Mouse (Mus musculus) liver, embryonic 13.5 days (tissue): ENCODE data around the gene BC037034. TPM values are rescaled to one million over a fixed set of nuclear protein-coding genes. Genes with fewer than 3 reads are reported as not detected.
A peak's percentile ranks its signal among the peaks of the same experiment; 100 is the strongest.

ENCODE experiments used
- ATAC-seq: fragments of 200-750 bp; cut with Nextera tagmentation; 2 replicates; pipeline ENCODE4 v1.8.0; 2017; ENCODE audit warnings: low read depth, mild to moderate bottlenecking, moderate number of reproducible peaks, moderate library complexity
- DNase-seq: peaks from one replicate; pipeline ENCODE4 v3.0.0; 2022
- H3K27ac ChIP-seq: fragments of 300-500 bp; sonication (generic); 2 replicates; pipeline ENCODE4 v1.5.1; 2015; ENCODE audit warnings: moderate library complexity, mild to moderate bottlenecking, inconsistent platforms
- H3K27me3 ChIP-seq: fragments of 300-500 bp; sonication (generic); 2 replicates; pipeline ENCODE4 v1.6.1; 2015; ENCODE audit warnings: mild to moderate bottlenecking, inconsistent platforms
- H3K36me3 ChIP-seq: fragments of 300-500 bp; sonication (generic); 2 replicates; pipeline ENCODE4 v1.6.1; 2015; ENCODE audit warnings: mild to moderate bottlenecking, inconsistent platforms
- H3K4me1 ChIP-seq: fragments of 300-500 bp; sonication (generic); replicated peaks from 2 replicates; pipeline ENCODE4 v1.6.1; 2015; ENCODE audit warnings: inconsistent platforms
- H3K4me2 ChIP-seq: fragments of 300-500 bp; sonication (generic); 2 replicates; pipeline ENCODE4 v1.6.1; 2015; ENCODE audit warnings: inconsistent platforms, mild to moderate bottlenecking, moderate library complexity
- H3K4me3 ChIP-seq: fragments of 300-500 bp; sonication (generic); replicated peaks from 2 replicates; pipeline ENCODE4 v1.5.1; 2015; ENCODE audit warnings: mild to moderate bottlenecking, inconsistent platforms
- H3K9ac ChIP-seq: fragments of 300-500 bp; sonication (generic); 2 replicates; pipeline ENCODE4 v1.6.1; 2015; ENCODE audit warnings: mild to moderate bottlenecking, inconsistent platforms
- H3K9me3 ChIP-seq: fragments of 300-500 bp; sonication (generic); replicated peaks from 2 replicates; pipeline ENCODE4 v1.6.1; 2016; ENCODE audit warnings: inconsistent platforms
- WGBS: fragments of 180-500 bp; shearing (Covaris S2); methylation state at CpG from one replicate; pipeline ENCODE4 v1.1.7; 2015; ENCODE audit not compliant: insufficient replicate concordance; 5-methylcytosine and 5-hydroxymethylcytosine counted together
- polyA plus RNA-seq: library from polyadenylated mRNA; unstranded; fragments of >200 nt; fragmentation: Nextera tagmentation; extraction: Ambion mirVana; gene quantifications from 2 replicates; pipeline ENCODE4 v1.2.1, GENCODE M21; 2015

The BC037034 gene
- polyA plus RNA-seq, 1 experiment from 2014 or later, result 3.6 TPM

DNA sequence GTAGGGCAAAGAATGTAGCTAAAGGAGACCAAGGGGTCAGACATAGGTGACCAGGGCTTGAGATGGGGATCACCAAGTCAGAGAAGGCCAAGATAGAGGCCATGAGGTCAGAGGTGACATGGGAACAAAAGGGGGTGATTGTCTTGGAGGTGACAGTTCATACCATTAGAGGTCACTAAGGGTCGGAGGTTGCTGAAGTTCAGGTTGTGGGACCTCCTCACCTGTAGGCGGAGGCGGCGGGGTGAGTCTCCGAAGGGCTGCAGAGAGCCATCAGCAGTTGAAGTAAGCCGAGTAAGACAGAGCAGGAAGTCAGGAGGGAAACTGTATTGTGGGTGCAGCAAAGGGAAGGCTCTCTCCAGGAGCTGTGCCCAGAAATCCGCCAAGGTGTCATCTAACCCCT, 14.2 kb upstream of the BC037034 start:
- DNase-seq (no peak), ATAC-seq (no peak)
- Histone ChIP-seq H3K9me3 (0 out of 2 replicates have a peak, but pooled peaks cover 4% of the 10 kb centered on the region), H3K36me3 (no peaks in the 10 kb centered on the region), H3K27me3 (peaks cover 37% of the 10 kb centered on the region), H3K9ac (no peak overlapping the region), H3K4me2 (no peak overlapping the region), H3K27ac (no peak overlapping the region), H3K4me3 (no peak overlapping the region), H3K4me1 (peaks cover 28% of the 10 kb centered on the region)
- 73% methylated on average over 7 of the region's 7 CpGs for WGBS

DNA sequence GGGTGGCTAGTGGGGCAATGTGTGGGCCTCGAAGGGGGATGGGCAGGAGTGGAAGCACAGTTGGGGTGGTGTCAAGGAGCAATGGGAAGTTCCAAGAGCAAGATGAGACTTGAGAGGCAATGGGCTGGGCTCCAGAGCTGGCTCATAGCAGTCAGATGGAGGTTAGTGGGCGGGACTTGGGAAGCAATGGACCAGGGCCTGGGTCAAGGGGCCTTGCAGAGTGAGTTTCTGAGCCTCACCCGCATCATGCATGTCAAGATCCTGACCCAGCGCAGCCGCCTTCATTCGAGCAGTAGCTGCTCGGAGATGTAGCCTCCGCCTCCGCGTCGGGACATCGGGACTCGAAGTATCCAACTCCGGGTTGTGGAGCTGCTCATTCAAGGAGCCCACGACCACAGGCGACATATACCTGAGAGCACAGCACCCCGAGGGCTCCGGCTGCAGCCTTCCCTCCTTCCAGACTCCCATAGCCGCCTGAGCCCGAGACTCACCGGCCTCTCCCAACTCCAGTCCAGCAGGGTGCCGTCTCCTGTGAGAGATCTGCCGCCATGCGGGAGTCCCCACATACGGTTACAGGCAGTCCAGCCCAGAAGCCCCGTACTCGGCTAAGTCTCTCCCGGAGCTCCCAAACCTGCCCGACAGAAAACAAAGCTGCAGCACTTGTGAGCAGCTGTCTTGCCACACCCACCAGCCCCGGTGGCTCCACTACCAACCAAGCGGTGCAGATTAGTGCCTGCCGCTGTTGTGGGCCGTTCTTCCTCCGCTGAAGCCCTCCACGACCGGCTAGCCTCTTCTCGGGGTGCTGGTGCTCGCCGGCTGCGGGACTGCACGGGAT, 11.6 kb upstream of the BC037034 start:
- DNase-seq, result no peak
- no peaks in the 10 kb centered on the region for H3K36me3 ChIP-seq
- H3K4me1 ChIP-seq, result peaks cover 23% of the 10 kb centered on the region
- peaks cover 63% of the 10 kb centered on the region for H3K27me3 ChIP-seq
- no peak overlapping the region for H3K27ac ChIP-seq
- H3K9ac ChIP-seq, result no peak overlapping the region
- 0 out of 2 replicates have a peak, but pooled peaks cover 4% of the 10 kb centered on the region for H3K9me3 ChIP-seq
- WGBS, result 41% methylated on average over 41 of the region's 41 CpGs
- ATAC-seq, result no peak
- H3K4me3 ChIP-seq, result no peak overlapping the region
- peak overlapping the region; percentile 38 for H3K4me2 ChIP-seq

DNA sequence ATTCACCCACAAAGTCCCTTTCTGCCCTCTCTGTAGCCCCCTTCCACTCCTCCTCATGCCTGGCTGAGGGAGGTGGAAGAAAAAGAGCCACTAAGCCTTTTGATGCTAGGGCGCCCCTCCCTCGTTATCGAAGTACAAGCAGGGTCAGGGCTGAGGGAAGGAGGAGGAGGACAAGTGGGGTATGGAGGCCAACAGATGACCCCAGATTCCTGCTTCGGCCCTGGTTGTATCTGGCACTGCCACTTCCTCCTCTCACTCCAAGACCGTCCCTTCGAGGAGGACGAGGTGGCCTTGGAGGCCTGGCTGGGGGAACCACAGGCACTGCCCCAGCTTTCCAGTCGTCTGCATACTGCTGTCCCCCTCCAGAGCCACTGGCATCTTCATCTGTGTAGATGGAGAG, 10.4 kb upstream of the BC037034 start:
- Histone ChIP-seq H3K9ac (no peak overlapping the region), H3K9me3 (no peaks in the 10 kb centered on the region), H3K27ac (no peak overlapping the region), H3K4me2 (no peak overlapping the region), H3K4me3 (no peak overlapping the region), H3K4me1 (0 out of 2 replicates have a peak, but pooled peaks cover 11% of the 10 kb centered on the region), H3K36me3 (no peaks in the 10 kb centered on the region), H3K27me3 (peaks cover 60% of the 10 kb centered on the region)
- WGBS, result 57% methylated on average over 8 of the region's 8 CpGs
- no peak for ATAC-seq
- DNase-seq, result no peak

DNA sequence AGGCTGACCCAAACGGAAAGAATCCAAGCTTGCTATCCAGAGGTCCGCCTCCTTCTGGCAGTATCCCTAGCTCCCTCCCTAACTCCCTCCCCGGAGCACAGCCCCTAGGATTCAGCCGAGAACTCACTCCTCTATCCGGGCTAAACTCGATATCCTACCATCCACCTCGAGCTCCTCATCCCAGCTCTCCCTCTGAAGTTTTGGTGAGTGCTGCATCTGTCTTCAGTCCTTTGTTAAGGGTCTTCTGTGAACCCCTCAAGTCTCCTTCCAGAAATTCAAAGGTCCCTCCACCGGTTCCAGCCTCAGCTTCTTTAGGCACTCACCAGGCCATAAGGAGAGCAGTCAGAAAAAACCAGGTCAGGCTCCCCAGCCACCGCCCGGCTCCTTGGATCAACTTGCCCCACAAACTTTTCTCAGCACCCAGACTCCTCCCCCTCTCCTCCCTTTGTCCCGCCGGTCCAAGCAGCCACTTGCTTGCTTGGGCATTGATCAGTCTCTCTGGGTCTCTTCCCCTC, 8.6 kb upstream of the BC037034 start, which contains the start of gene Gal3st4:
Gal3st4 (minus strand) TSS at position 432 of the 515 bp plus-strand sequence.
- no peaks in the 10 kb centered on the region for H3K36me3 ChIP-seq
- no peak within 1 kb of the TSS for H3K4me2 ChIP-seq
- 0 out of 2 replicates have a peak, but pooled peaks cover 9% of the 10 kb centered on the region for H3K4me1 ChIP-seq
- no peak within 1 kb of the TSS for H3K27ac ChIP-seq
- H3K4me3 ChIP-seq, result no peak within 1 kb of the TSS
- WGBS, result 14% methylated on average over 12 of the region's 12 CpGs
- DNase-seq, result no peak
- peaks cover 49% of the 10 kb centered on the region for H3K27me3 ChIP-seq
- no peaks in the 10 kb centered on the region for H3K9me3 ChIP-seq
- ATAC-seq, result no peak
- H3K9ac ChIP-seq, result no peak within 1 kb of the TSS

DNA sequence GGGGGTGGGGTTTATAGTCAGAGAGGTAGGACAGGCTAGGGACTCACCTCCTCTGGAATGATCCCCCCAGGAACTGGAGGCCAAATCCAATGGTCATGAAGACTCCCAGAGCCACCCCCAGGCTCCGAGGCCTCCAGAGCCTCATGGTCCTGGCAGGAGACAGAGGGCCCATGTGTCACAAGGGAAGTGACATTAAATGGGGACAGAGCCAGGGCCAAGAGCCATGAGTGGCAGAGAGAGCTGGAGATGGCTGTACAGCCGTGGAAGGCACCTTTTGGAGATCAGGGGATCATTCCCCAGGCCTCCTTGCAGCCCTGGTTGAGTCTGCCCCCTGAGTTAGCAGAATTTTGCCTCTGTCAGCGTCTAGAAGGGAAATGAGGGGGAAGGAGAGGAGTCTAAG, 7.4 kb upstream of the BC037034 start:
- peaks cover 49% of the 10 kb centered on the region for H3K27me3 ChIP-seq
- WGBS, result 38% methylated on average over 3 of the region's 3 CpGs
- H3K9ac ChIP-seq, result no peak overlapping the region
- H3K36me3 ChIP-seq, result no peaks in the 10 kb centered on the region
- H3K4me1 ChIP-seq, result 0 out of 2 replicates have a peak, but pooled peaks cover 9% of the 10 kb centered on the region
- ATAC-seq (no peak), DNase-seq (no peak)
- H3K9me3 ChIP-seq, result no peaks in the 10 kb centered on the region
- H3K4me3 ChIP-seq, result no peak overlapping the region
- H3K4me2 ChIP-seq, result no peak overlapping the region
- no peak overlapping the region for H3K27ac ChIP-seq

DNA sequence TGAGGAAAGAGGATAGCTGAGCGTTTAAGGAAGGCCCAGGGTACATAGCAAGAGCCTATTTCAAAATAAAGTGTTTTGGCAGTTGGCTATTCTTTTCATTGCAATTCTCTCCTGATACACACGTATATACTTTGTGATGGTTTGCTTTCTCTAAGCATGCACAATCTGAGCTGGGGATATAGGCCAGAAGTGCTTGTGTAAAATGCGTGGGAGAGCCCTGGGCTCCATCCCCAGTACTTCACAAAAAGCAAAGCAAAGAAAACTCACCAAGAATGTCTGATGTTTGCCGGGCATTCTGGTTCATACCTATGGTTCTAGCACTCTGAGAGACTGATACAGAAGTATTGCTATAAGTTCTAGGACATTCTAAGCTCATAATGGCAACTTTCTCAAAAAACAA, 5.1 kb upstream of the BC037034 start:
- WGBS, result 64% methylated on average over 4 of the region's 4 CpGs
- DNase-seq, result no peak

DNA sequence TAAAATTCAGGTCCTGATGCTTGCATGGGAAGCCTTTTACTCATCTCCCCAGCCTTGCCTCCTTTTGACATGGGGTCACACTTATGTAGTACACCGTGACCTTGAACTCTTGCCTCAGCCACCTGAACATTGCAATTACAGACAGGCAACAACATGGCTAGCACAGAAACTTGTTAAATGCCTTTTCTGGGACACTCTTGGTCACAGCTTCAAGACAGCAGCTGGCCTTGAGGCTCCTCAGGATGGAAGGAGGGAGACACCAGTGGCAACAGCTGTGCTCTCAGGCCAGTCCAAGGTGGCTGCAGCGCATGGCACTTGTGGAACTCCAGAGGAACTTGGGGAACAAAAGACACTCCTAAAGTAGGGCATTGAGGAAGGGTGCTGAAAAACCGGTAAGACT, 3.3 kb upstream of the BC037034 start:
- whole genome bisulfite sequencing, result 74% methylated on average over 3 of the region's 3 CpGs
- no peak overlapping the region for H3K4me3 ChIP-seq
- H3K4me1 ChIP-seq, result peaks cover 24% of the 10 kb centered on the region
- no peak overlapping the region for H3K9ac ChIP-seq
- no peaks in the 10 kb centered on the region; the same call in 1 of the 2 replicates for H3K36me3 ChIP-seq
- ATAC-seq (no peak), DNase-seq (no peak)
- H3K27ac ChIP-seq, result no peak overlapping the region
- H3K9me3 ChIP-seq, result no peaks in the 10 kb centered on the region
- H3K27me3 ChIP-seq, result peaks cover 20% of the 10 kb centered on the region
- no peak overlapping the region for H3K4me2 ChIP-seq

More for the DNA sequence above, 5.1 kb upstream of the BC037034 start:
- Histone ChIP-seq H3K4me3 (no peak overlapping the region), H3K36me3 (no peaks in the 10 kb centered on the region; the same call in 1 of the 2 replicates), H3K27ac (no peak overlapping the region), H3K9ac (no peak overlapping the region), H3K27me3 (peaks cover 37% of the 10 kb centered on the region), H3K4me1 (peaks cover 11% of the 10 kb centered on the region), H3K9me3 (no peaks in the 10 kb centered on the region), H3K4me2 (no peak overlapping the region)
- no peak for ATAC-seq

DNA sequence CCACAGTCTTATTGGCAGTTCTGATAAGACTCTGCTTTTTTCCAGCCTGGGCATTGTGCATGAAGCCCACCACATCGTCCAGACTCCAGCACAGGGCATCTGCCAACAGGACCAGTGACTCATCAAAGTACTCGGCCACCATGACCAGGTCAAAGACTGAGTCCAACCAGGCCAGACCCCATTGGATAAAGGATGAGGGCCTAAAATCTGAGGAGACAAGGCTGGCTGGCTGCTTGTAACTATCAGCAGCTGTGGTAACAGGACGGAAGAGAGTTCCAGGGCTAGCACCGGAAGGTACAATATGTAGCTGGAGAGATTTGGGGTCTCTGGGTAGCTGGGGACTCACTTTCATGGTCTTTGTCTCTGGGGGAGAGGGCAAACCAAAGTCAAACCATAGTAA, 1.9 kb upstream of the BC037034 start:
- H3K4me2 ChIP-seq, result no peak overlapping the region
- no peak overlapping the region for H3K27ac ChIP-seq
- no peak overlapping the region for H3K4me3 ChIP-seq
- peaks cover 13% of the 10 kb centered on the region for H3K36me3 ChIP-seq
- no peak overlapping the region for H3K9ac ChIP-seq
- peaks cover 38% of the 10 kb centered on the region for H3K4me1 ChIP-seq
- H3K27me3 ChIP-seq, result peaks cover 6% of the 10 kb centered on the region
- WGBS, result 83% methylated on average over 4 of the region's 4 CpGs
- no peak for DNase-seq
- no peaks in the 10 kb centered on the region for H3K9me3 ChIP-seq
- ATAC-seq, result no peak

DNA sequence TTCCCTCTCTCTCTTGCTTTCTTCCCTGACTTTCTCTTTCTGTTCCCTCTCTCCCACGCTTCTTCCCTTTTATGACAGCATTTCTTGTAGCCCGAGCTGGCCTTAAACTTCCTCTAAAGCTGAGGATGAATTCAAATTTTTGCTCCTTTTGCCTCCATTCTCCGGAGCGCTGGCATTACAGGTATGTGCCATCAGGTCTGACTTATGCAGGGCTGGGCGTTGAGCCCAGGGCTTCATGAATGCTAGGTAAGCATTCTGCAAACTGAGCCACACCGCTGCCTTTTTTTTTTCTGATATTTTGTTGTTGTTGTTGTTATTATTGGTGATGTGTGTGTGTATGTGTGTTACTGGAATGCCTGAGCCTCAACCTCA, 360 bp upstream of the BC037034 start:
- peak overlapping the region; percentile 97 for H3K4me2 ChIP-seq
- peaks cover 28% of the 10 kb centered on the region for H3K36me3 ChIP-seq
- peaks cover 53% of the 10 kb centered on the region for H3K4me1 ChIP-seq
- H3K9me3 ChIP-seq, result no peaks in the 10 kb centered on the region
- WGBS, result 12% methylated on average over 6 of the region's 6 CpGs
- no peak for DNase-seq
- H3K27me3 ChIP-seq, result no peaks in the 10 kb centered on the region
- peak overlapping the region; percentile 70; the same call in 1 of the 2 replicates for H3K27ac ChIP-seq
- ATAC-seq, result no peak
- peak overlapping the region; percentile 94 for H3K9ac ChIP-seq
- peak overlapping the region; percentile 90 for H3K4me3 ChIP-seq

DNA sequence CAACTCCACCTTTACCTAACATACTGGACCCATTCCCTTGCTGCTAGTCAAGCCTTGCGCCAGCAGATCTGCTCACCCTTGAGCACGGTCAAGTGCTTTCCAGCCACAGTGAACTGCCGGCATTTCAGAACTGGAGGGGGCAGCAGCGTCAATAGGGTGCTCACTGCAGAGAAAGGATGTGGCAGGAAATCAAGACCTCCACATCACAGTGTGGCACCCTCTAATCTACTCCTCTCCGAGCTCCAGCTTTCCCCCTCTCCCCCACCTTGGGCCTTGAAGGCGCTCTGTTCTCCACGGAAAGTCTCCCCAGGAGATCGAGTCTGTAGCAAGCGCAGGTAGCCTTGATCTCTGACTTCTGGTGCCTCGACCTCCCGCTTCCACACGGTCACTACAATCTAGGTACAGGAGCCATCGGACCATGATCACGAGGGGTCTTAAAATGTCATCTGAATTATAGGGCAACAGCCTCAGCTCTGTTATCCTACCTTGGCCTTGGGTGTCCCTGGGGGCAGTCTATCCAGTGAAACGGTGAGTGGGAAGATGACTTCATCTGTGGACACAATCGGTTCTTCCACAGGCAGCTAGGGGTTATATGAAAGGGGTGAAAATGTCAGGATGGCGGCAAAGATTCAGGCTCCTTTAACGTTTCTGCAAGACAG, 1.1 kb downstream of the BC037034 start:
- peak overlapping the region; percentile 97 for H3K4me2 ChIP-seq
- no peaks in the 10 kb centered on the region for H3K27me3 ChIP-seq
- no peaks in the 10 kb centered on the region for H3K9me3 ChIP-seq
- ATAC-seq (no peak), DNase-seq (no peak)
- peak overlapping the region; percentile 88 for H3K27ac ChIP-seq
- WGBS, result 36% methylated on average over 18 of the region's 18 CpGs
- peaks cover 68% of the 10 kb centered on the region for H3K4me1 ChIP-seq
- peaks cover 42% of the 10 kb centered on the region for H3K36me3 ChIP-seq
- H3K4me3 ChIP-seq, result peak overlapping the region; percentile 90
- peak overlapping the region; percentile 94 for H3K9ac ChIP-seq

DNA sequence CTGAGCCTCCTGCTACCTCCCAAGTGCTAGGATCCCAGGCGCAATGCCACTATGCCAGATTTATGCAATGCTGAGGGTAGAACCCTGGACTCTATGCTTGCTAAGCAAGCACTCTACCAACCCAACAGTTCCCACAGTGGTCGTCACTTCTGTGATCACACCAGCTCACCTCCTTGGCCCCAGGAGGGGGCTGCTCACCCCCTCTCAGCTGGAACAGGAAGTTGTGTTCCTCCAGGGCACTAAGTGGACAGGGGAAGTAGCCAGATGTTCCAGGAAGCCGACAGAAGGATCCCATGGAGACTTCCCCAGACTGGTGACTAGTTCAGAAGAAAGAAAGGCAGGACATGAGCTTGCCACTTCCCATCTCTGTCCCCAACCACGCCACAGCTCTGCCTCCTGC, 1.8 kb downstream of the BC037034 start:
- WGBS, result 42% methylated on average over 4 of the region's 4 CpGs
- peak overlapping the region; percentile 88 for H3K27ac ChIP-seq
- no peak for DNase-seq
- no peaks in the 10 kb centered on the region for H3K27me3 ChIP-seq
- no peak for ATAC-seq
- peak overlapping the region; percentile 90 for H3K4me3 ChIP-seq
- no peaks in the 10 kb centered on the region for H3K9me3 ChIP-seq
- H3K9ac ChIP-seq, result peak overlapping the region; percentile 94
- H3K36me3 ChIP-seq, result peaks cover 46% of the 10 kb centered on the region
- peak overlapping the region; percentile 97 for H3K4me2 ChIP-seq
- peaks cover 75% of the 10 kb centered on the region for H3K4me1 ChIP-seq
